Mouse (Mus musculus): Measurements from ENCODE around the gene Aspscr1. TPM values are rescaled to one million over a fixed set of nuclear protein-coding genes. Genes with fewer than 3 reads are reported as not detected.

The Aspscr1 gene
- total RNA-seq, 4 experiments from 2014 or later: 37.3 to 44.3 (median 41.5) TPM

DNA sequence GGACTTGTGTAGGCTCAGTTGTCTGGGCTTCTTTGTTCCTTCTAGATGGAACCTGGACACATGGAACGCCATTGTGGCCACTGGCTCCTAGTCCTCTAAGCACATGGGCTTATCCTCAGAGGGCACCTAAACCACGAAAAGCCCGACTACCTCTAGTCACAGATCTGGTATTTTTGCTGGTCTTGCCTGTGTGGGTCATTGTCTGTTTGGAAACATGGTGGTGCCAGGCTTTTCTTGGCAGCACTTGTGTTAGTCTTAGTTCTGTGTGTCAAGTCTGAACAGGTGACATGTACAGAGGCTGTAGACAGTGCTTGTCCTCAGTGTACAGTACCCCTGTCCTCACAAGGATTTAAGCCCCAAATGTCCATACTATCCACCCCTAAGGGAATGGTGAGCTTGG, 10.8 kb downstream of the Aspscr1 start:
- no peak for DNase-seq (ENCODE audit: low spot score)

DNA sequence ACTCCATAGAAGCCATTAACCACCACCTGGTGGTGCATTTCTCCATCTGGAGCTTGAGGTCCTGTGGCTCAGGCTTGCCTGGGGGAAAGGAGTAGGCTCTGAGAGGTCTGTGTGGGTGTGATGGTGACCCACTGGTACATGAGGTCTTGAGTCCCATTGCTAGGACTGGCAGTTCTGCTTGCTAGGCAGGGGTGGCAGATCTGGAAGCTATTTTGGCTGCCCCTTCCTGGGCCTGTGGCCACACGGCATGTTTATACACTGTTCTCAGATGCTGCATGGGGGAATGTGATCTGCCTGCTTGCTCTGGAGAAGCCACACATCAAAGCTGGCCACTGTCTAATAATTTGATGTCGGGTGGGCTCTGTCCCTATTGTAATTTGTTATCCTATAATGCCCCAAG, 11.3 kb downstream of the Aspscr1 start:
- no peak for DNase-seq (ENCODE audit: low spot score)

DNA sequence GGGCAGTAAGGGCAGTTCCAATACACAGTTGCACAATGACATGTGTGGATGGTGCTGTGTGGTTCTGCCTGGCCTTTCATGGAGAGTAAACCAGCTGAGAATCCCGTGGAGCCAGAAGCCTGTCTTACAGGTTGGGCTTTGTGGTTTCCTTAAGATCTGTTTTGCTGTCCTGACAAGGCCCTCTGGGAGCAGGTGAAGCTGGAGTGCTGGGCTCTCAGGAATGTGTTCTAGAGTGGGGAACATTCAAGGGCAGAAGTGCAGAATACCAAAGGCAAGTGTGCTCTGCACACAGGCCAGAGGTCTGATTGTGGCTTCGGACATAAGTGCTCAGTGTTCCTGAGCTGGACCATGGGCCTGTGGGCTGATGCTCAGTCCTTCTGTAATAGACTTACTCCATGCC, 11.9 kb downstream of the Aspscr1 start:
- no peak for DNase-seq (ENCODE audit: low spot score)

DNA sequence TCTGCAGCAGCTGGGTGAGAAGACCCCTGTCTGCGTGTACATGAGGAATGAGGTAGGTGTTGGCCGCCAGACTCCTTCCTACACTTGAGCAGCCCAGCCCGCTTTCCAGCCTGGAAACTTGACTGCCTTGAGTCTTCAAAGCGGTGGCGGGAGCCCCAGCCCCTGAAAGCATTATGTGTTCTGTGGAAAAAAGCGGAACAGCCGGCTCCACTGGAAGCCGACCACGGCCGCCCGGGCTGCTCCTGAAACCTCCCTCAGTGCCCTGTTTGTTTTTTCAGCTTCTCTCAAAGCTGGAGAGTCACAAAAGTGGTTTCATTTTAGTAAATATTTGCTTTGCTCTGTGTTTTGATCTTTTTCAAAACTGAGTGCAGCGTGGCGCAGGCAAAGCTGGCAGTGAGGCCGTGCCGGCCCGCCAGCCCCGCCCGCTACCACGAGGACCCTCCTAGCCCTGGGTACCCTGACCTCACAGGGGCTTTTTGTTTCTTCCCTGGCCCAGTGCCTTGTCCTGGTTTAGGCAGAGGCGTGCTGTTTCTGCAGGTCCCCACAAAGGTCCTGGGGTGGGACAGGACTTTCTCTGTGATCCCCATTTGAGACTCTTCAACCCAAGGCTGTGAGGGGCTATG, 14.0 kb downstream of the Aspscr1 start:
- DNase-seq (ENCODE audit: low spot score): no peak

DNA sequence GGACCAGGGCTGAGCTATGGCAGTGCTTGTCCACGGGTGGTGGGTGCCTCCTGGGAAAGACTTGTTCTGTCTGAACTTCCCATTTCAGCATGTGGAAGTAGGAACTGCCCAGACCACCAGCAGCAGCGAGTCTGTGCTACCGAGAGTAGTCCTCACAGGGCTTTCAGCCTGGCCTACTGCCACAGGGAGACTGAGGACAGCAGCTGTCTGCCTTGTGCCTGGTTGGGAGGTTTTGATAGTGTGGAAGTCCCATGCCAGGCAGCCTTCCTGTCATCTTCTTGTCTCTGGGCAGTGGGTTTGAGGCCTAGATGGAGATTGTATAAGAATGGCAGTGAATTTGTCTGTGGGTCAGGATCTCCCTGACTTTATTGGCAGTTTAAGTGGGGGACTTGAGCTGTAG, 16.6 kb downstream of the Aspscr1 start:
- DNase-seq (ENCODE audit: low spot score): no peak

DNA sequence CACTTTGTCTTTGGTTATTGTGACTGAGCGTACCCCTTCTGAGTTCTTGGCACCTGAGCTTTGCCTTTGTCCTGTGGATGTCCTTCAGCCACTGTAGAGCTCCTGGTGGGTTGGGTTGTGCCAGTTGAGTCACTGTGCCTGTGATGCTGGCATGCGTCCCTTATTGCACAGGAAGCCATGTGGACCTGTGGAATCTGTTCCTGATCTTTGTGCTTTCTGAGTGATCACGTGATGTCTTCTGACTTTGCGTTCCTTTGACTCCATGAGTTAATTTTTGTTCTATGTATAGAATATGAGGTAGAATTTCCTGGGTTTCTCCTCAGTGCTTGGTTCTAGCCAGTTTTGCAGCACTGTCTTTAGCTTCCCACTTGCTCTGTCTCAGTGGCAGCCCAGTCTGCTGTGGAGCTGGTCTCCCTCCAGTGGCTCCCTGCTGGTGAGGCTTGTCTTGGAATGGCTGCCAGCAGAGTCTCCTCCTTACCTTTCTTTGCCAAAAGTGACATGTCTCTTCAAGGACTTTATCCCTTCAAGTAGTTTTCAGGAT, 19.8 kb downstream of the Aspscr1 start:
- no peak for DNase-seq (ENCODE audit: low spot score)

DNA sequence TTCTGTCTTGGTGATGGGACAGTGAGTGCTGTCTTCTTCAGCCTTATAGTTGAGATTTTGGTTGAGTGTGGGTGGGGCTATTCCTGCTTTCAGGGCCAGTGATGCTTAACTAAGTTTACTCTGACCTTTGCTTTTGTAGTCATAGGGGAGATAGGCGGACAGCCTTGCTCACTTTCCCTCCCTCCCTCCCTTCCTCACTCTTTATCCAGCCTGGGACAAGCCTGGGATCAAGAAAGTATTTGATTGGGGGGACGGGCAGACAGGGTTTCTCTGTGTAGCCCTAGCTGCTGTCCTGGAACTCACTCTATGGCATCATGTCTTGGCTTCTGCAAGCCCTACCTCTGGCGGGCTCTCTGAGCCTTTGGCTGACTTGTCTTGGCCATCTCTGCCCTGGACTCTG, 20.7 kb downstream of the Aspscr1 start:
- no peak for DNase-seq (ENCODE audit: low spot score)

DNA sequence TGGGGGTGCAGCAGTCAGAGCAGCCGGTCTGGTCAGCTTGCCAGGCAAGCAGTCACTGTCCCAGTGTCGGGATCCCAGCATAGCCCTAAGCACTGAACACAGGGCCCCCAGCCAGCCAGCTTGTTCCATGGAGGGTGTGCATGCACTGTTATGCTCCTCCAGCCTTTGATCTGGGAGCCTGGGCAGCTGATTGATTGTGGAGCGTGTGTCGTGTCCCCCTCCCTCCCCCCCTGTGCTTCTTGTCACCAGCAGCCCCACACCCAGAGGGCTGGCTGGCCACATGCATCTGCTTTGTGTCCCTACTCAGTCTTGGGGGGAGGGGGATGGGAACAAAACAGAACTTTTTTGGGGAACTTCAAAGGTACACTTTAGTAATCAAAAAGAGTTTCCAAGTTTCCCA, 22.4 kb downstream of the Aspscr1 start:
- no peak for DNase-seq (ENCODE audit: low spot score)

DNA sequence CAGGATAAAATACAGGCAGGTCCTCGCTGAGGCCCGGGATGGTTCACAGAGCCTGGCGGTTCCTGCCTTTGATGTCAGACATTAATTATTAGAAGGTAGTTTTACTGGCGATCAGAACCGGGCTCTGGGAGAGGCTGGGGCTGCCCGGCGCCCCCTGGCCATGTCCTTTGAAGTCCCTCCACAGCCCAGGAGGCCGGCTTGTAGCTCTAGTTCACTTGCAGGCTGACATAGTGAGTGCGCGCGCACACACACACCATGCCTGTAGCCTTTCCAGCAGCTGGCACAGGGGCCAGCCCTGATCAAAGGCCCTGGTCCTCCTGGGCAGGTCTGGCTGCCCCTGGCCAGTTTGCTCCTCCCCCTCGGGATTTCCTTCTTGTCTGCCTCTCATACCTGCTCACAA, 22.9 kb downstream of the Aspscr1 start:
- no peak for DNase-seq (ENCODE audit: low spot score)

DNA sequence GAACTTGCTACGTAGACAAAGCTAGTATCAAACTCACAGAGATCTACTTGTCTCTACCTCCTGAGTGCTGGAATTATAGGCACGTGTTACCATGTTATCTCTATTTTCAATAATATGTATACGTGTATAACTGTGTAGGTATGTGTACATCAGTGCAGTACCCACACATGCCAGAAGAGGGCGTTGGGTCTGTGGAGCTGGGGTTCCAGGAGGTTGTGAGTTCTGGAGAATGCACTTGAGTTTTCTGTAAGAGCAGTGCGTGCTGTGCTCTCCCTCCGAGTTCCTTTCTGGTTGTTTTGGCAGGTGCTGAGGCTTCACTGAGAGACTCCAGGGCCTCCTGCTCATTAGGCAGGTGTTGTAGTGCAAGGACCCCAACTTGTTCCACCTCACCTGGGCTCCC, 23.8 kb downstream of the Aspscr1 start:
- DNase-seq (ENCODE audit: low spot score): no peak

DNA sequence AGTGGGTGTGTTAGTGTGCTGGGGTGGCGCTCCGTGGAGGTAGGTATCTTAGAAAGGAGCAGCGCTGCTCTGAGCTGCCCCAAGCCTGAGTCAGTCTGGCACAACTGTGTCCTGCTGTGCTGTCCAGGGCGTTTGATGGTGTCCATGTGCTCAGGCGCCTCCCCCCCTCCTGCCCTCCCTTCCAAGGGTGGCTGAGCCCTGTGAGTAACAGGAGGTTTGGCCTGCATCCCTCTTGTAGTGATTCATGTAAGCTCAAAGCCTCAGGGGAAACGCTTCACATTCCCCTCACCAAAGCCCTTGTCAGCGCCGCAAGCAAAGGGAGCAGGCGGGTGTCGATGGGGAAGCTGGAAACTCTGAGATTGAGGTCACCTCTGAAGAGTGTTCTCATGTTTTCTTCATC, 25.0 kb downstream of the Aspscr1 start:
- DNase-seq (ENCODE audit: low spot score): peak; percentile 66

DNA sequence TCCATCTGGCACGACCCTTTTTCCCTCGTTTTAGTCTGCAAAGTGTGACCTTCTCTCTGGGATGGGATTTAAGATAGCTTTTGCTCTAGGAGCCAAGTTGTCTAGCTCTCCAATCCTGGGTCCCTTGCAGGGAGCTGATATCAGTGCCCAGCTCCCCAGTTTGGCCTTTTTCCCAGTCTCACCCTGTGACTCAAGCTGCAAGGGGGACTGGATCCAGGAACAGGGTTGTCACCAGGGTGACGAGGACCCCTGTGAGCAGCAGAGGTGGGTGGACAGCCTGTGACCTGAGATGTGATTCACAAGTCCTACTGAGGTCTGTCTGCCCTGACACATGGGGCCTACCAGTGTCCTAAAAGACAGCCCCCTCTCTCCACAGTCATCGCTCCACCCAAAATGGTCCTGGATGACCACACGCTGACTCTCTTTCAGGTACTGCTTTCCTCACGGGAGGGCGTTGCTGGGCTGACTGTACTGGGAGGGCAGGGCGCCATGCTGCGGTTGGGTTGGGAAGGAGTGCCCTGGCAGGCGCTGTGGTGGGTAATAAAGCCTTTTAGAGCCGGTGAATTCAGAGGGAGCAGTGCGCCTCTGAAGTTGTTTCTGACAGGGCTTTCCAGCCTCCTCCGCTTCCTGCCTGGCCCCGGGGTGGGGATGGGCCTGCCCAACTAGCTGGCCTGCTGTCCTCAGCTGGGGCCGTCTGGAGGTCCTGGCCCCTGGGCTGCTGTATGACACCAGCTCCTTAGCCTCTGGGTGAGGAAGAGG, 31.1 kb downstream of the Aspscr1 start:
- DNase-seq (ENCODE audit: low spot score): no peak

DNA sequence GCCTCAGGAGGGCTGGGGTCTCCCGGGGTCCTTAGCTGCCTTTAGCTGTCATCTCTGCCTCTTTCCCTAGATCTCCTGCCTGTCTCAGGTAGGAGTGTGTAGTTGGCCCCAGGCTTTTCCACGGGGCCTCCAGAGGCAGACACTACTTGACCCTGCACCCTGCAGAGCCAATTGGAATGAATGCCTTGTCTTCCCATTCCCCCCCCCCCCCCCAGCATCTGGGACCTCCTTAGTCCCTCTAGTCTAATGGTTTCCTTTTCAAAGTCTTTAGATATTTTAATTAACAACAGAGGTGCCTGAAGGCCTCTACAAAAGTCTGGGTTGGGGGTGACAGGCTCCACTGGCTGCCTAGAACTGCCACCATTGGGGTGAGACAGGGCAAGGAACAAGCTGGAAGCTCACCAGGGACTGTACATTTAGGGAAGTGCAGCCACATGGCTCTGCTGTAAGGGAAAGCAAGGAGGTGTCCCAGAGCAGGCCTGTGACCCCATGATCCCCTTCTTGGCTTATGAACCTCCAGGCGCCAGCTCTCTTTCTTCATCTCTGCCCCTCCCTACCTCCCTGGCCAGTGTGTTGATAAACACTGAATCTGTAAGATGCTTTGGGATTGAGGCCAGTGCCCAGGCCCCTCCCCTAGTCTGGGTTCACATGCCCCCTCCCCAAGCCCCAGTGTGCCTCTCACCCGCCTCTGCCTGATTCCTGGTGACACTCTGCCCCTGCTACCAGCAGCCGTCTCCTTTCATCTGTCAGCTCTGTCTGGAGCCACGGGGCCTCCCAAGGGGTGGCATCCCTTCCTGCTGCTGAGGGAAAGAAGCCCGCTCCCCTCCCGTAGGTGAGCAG, 31.9 kb downstream of the Aspscr1 start:
- DNase-seq (ENCODE audit: low spot score): no peak

DNA sequence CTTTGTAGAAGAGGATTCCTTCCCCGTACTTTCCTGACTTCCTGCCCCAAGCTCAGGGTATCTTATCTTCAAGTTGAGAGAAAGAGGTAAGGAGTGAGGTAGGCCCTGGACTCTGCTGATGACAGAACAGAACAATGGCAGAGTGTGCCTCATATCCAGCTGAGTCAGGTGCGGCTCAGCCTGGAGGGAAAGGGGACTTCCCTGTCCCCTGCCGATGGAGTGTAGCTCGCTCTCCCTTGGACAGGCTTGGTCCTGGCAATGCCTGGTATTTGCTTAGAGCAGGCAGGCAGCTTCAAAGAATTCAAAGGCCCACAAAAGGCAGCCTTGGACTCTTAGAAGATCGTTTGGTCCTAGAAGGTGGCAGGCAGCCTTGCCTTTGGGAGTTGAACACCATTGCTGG, 33.3 kb downstream of the Aspscr1 start:
- DNase-seq (ENCODE audit: low spot score): no peak

DNA sequence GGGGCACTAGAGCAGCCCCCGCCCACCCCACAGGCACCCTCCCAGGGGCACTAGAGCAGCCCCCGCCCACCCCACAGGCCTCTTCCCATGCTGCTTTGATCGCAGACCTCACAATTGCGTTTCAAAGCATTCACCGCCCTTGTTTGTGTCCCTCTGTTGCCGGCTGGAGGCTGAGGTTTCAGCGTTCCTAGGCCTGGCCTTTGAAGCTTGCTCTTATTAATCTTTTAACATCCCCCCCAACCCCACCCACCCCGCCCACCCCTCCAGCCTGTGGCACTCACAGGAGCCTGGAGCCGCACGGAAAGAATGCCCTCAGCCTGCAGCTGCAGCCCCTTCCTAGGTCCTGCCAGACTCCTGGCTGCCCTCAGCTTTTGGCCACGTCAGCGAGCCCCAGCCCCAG, 34.5 kb downstream of the Aspscr1 start:
- no peak for DNase-seq (ENCODE audit: low spot score)

DNA sequence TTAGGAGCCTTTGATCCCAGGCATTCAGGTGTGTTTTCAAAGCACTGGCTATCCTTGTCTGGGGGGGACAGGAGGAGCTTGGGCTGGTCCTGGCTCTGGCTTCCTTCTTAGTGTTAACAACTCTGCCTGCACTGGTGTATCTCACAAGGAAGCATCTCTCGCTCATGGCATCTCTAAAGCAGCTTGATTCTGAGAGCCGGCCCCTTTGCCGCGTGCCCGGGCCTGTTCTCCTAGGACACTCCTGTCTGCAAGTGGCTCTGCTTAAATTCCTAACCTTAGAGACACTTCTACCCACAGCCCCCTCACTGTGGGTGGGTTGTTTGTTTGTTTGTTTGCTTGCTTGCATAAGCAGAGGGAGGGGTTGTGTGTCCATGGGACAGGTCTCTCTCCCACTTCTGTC, 35.2 kb downstream of the Aspscr1 start:
- no peak for DNase-seq (ENCODE audit: low spot score)

DNA sequence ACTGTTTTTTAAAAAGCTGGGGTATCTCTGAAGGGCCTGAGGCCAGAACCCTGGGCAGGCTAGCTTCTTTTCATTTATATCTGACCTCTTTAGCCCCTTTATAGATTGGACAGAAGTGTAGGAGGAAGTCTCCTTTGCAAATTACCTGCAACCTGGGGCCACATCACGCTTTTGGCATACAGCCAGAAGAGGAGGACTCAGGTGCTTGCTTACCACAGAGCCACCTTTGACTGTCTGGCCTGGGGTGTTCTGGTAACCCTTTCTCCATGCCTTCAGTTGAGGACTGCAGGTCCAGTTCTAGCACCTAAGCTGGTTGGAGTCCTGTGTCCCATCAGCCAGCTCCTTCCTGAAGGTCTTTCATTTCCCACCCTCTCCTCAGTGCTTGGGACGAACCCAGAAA, 36.8 kb downstream of the Aspscr1 start:
- DNase-seq (ENCODE audit: low spot score): no peak

DNA sequence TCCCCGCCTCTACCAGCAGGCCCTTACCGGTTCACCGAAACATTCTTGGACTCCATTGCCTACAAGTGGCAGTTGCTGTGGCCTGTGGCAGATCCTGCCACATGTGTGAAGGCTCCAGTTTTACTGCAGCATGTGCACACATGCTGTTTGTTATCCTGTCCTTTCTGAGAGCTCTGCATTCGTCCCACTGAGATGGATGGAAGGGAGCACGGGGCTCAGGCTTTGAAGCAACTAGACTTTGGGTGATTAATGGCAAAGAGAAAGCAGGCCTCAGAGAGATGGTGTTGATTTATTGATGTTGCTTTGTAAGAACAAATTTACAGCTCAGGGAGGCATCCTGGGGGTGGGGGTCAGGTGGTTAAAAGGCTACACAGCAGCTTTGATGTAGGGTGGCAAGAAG, 37.9 kb downstream of the Aspscr1 start:
- DNase-seq (ENCODE audit: low spot score): no peak

DNA sequence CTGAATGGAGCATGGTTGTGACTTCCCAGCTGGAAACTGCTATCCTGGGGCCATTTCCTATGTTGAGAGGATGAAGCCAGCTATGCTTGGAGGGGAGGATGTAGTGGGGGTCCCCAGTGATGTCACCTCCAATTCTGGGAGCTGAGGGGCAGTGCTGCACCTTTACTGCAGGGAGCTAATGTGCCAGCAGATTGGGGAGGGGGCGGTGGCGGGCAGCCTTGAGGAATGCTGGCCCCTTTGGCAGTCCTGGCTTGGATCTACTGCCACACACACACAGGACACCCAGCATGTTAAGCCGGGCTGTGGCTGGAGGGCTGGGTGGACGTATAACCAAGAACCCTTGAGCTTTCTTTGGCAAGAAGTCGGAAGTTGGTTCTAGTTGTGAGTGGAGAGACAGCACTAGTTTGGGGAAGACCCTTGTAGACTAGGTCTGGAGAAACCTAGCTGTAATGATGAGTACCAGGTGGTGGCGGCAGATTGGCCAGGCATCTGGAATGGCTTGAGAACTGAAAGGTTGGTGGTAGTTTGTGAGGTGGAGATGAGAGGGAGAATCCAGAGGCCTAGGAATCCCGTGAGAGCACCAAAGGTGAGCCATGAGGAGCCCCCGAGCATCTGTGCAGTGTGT, 39.3 kb downstream of the Aspscr1 start:
- no peak for DNase-seq (ENCODE audit: low spot score)

DNA sequence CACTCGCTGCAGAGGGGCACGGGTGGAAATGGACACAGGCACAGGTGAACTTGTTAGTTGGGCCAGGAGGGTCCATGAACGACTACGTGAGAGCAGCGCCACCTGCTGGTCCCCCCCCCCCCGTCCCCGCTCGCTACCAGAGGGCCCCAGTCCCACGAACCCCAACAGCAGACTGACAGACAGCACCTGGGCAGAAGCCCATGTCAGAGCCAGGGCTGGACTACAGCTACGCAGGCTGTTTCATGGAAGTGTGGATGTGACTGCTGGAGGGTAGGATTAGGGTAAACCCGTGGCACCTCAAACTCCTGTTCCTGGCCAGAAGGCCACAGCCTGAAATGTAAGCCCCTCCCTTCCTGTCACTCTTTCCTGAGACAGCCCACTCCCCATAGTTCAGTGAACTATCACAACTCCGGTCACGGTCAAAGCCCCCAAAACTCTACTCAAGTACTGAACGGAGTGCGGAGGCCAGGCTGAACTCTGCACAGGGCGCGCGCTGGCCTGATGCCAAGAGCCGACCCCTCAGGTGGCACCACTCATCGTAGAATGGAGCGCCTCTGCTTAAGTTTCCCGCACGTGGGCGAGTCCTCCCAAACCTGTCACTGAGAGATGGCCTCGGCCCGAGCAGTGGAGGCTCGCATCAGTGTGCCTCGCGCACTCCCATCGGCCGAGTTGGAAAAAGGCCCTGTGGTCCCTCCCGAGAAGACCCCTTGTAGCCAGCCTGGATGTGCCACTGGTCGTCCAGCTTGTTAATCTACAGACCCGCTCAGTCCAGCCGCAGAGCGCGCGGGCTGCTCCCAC, 40.2 kb downstream of the Aspscr1 start:
- peak; percentile 35 for DNase-seq (ENCODE audit: low spot score)
